Mouse (Mus musculus): ENCODE results near the gene Gm20518. TPM values are rescaled to one million over a fixed set of nuclear protein-coding genes. Genes with fewer than 3 reads are reported as not detected.

Gene Gm20518
- polyA plus RNA-seq (2015; fragmentation: Illumina TruSeq; extraction: RNeasy Lipid Tissue Mini Kit (QIAGEN cat#74804); ENCODE audit: insufficient read depth, low read depth, low replicate concordance) = 0.96 TPM

DNA sequence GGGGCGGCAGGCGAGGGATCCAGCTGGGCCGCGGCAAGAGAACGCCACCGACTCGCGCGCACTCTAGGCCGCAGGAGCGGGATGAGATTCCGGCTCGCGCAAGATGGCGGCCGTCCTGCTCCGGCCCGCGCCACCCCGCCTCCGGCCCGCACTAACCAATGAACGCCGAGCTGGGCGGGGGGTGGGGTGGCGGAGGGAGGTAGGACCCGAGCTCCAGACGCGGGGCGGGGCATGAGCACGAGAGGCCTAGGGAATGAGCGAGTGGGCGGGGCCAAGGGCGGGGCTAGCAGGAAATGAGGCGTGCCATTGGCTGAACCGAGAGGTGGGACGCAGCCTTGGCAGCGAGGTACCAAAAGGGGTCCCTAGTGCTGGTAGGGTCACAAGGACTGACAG is at the start of gene Gm20518:
TSS of gene Gm20518 (minus strand) at position 105 of the 393 bp plus-strand sequence.

DNA sequence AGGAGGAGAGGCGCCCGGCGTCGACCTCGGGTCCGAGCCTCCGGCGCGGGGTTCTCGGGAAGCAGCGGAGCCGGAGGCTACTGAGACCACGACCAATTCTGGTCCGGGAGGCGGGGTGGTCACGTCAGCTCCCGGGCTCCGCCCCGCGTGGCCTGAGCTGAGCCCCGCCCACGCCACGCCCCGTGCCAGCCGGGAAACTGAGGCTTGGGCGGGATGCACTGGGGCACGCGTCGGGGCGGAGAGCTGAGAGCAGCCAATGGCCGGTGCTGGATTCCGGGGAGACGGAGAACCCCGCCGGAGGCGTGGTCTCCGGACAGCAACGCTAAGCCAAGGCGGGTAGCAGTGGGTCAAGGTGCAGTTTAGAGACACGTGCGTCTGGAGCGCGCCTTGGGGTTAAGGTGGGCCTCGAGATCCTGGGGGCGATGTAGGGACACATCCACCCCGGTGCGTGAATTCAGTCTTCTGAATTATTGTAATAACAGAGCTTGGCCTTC is 36.7 kb upstream of the Gm20518 start, which contains the start of gene Slc25a1:
TSS of gene Slc25a1 (minus strand) at position 133 of the 494 bp plus-strand sequence.

DNA sequence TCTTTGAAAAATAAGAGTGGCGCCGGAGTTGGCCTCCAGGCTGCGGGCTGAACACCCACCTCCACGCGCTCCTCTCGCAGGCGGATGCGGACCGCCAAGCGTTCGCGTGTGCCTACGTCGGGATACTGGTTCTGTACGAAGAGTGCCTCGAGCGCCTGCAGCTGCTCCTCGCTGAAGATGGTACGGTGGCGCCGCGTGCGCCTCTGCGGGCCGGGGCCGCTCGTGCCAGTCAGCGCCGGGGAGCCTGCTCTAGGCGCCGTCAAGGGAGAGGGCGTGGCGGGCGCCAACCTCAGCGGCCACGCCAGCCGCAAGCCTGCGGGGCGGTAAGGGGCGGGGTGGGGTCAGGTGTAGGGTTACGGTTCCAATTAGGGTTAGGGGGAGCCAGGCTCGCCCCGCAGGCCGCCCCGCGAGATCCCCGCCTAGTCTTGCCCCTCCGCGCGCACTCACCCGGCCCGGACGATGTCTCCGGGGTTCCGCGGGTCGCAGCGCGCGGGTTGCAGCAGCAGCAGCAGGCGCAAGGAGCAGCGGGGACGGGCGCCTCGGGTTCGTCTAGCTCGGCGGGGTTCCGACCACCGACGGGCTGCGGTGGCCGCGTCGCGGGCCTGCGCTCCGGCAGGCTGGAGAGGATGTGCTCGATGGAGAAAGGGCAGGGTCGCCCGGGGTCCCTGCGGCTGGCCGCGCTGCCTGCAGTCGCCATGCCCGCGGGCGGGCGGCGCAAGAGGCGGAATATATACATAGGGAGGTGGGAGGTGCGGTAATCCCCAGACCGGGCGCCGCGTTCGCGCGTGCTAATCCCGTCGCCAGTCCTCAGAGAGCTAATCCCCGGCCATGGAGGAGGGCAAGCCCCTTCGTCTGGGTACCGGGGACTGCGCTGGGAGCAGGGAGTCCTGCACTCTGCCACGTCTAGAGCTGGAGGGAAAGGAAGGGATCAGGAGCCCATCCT is 23.1 kb upstream of the Gm20518 start, which contains the start of gene Gsc2:
TSS of gene Gsc2 (minus strand) at position 753 of the 943 bp plus-strand sequence.

GRCm38 (mm10) chr16:17911052-17911595 is 19.7 kb upstream of the Gm20518 start, which contains the start of gene Ess2:
Gene Ess2, minus strand, starts transcription at chr16:17911348.

DNA sequence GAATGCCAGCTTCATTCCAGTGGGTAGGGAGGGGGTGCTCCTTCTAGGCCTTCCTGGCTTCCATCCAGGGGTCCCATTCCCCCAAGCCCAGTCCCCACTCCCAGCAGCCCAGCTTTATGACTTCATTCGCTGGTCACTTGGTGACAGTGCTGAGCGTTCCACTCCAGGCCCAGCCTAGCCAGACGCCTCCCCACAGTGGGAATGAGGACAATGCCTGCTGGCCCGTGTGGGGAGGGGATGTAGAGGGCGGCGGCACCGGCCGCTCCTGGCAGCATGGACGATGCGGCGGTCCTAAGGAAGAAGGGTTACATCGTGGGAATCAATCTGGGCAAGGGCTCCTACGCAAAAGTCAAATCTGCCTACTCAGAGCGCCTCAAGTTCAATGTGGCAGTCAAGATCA is 7.0 kb upstream of the Gm20518 start, which contains the start of the genes Dgcr2 and Tssk2:
TSS of gene Dgcr2 (minus strand) at position 101 of the 400 bp plus-strand sequence.
TSS of gene Tssk2 (plus strand) at position 176 of the 400 bp plus-strand sequence.

GRCm38 (mm10) chr16:17893923-17894322 is 2.5 kb upstream of the Gm20518 start, which contains the start of gene Tssk1:
Gene Tssk1, plus strand, starts transcription at chr16:17894223.

GRCm38 (mm10) chr16:17838051-17838450 is 53.4 kb downstream of the Gm20518 start, which contains the start of gene Car15:
Gene Car15, minus strand, starts transcription at chr16:17838364.

GRCm38 (mm10) chr16:17832821-17833220 is 58.6 kb downstream of the Gm20518 start, which contains the start of gene B830017H08Rik:
Gene B830017H08Rik, plus strand, starts transcription at chr16:17833121.

DNA sequence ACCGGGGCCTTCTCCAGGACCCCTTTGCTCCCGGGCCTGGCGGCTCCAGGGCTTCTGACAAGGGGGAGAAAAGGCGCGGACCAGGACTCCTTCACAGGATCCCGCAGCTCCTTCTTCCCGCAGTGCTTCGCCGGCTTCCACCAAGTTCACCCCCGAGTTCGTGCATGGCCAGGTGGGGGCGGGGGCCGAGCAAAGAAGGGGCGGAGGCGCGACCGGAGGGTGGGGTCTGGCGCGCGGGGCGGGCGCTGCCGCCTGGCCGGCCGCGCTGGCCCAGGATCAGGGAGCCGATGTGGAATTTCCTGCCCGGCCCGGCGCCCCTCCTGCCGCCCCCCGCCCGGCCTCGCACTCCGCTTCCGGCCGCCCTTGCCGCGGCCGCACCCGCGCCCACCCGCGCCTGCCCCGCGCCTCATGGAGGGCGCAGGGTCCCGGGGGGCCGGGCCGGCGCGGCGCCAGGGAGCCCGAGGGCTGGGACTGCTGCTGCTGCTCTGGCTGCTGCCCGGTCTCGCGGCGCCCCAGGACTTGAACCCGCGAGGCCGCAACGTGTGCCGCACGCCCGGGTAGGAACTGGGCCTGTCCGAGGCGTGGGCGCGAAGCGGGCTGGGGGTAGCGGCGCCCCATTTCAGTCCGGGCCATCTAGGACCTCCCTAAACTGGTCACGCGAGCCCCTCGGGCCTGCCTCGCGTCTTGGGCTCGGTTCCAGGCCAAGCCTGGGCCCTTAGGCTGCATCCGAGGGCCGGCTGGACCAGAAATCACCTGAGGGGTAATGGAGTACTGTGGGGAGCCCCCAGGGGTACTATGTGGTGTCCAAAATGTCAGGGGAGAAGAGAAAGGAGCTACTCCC is 94.3 kb downstream of the Gm20518 start, which contains the start of gene Scarf2:
TSS of gene Scarf2 (plus strand) at position 312 of the 841 bp plus-strand sequence.

Other genes with a start within 250 kb of the Gm20518 start
- not detected for gene Ccdc74a, start 245.2 kb downstream of the Gm20518 start, polyA plus RNA-seq (2015; fragmentation: Illumina TruSeq; extraction: RNeasy Lipid Tissue Mini Kit (QIAGEN cat#74804); ENCODE audit: insufficient read depth, low read depth, low replicate concordance)
- 16.9 TPM for gene Med15, start 158.8 kb downstream of the Gm20518 start, polyA plus RNA-seq (2015; fragmentation: Illumina TruSeq; extraction: RNeasy Lipid Tissue Mini Kit (QIAGEN cat#74804); ENCODE audit: insufficient read depth, low read depth, low replicate concordance)
- gene Klhl22, start 132.1 kb downstream of the Gm20518 start, polyA plus RNA-seq (2015; fragmentation: Illumina TruSeq; extraction: RNeasy Lipid Tissue Mini Kit (QIAGEN cat#74804); ENCODE audit: insufficient read depth, low read depth, low replicate concordance) = 11.5 TPM
- gene Scarf2, start 94.4 kb downstream of the Gm20518 start, polyA plus RNA-seq (2015; fragmentation: Illumina TruSeq; extraction: RNeasy Lipid Tissue Mini Kit (QIAGEN cat#74804); ENCODE audit: insufficient read depth, low read depth, low replicate concordance) = 5.3 TPM
- 4.5 TPM for gene B830017H08Rik, start 58.5 kb downstream of the Gm20518 start, polyA plus RNA-seq (2015; fragmentation: Illumina TruSeq; extraction: RNeasy Lipid Tissue Mini Kit (QIAGEN cat#74804); ENCODE audit: insufficient read depth, low read depth, low replicate concordance)
- gene Car15, start 53.3 kb downstream of the Gm20518 start, polyA plus RNA-seq (2015; fragmentation: Illumina TruSeq; extraction: RNeasy Lipid Tissue Mini Kit (QIAGEN cat#74804); ENCODE audit: insufficient read depth, low read depth, low replicate concordance) = 17.0 TPM
- gene Tssk1, start 2.6 kb upstream of the Gm20518 start, polyA plus RNA-seq (2015; fragmentation: Illumina TruSeq; extraction: RNeasy Lipid Tissue Mini Kit (QIAGEN cat#74804); ENCODE audit: insufficient read depth, low read depth, low replicate concordance) = not detected
- 14.2 TPM for gene Dgcr2, start 6.9 kb upstream of the Gm20518 start, polyA plus RNA-seq (2015; fragmentation: Illumina TruSeq; extraction: RNeasy Lipid Tissue Mini Kit (QIAGEN cat#74804); ENCODE audit: insufficient read depth, low read depth, low replicate concordance)
- not detected for gene Tssk2, start 7.0 kb upstream of the Gm20518 start, polyA plus RNA-seq (2015; fragmentation: Illumina TruSeq; extraction: RNeasy Lipid Tissue Mini Kit (QIAGEN cat#74804); ENCODE audit: insufficient read depth, low read depth, low replicate concordance)
- gene Ess2, start 19.7 kb upstream of the Gm20518 start, polyA plus RNA-seq (2015; fragmentation: Illumina TruSeq; extraction: RNeasy Lipid Tissue Mini Kit (QIAGEN cat#74804); ENCODE audit: insufficient read depth, low read depth, low replicate concordance) = 8.3 TPM
- not detected for gene Gsc2, start 23.4 kb upstream of the Gm20518 start, polyA plus RNA-seq (2015; fragmentation: Illumina TruSeq; extraction: RNeasy Lipid Tissue Mini Kit (QIAGEN cat#74804); ENCODE audit: insufficient read depth, low read depth, low replicate concordance)
- 21.8 TPM for gene Slc25a1, start 36.5 kb upstream of the Gm20518 start, polyA plus RNA-seq (2015; fragmentation: Illumina TruSeq; extraction: RNeasy Lipid Tissue Mini Kit (QIAGEN cat#74804); ENCODE audit: insufficient read depth, low read depth, low replicate concordance)
- gene Vpreb2, start 88.8 kb upstream of the Gm20518 start, polyA plus RNA-seq (2015; fragmentation: Illumina TruSeq; extraction: RNeasy Lipid Tissue Mini Kit (QIAGEN cat#74804); ENCODE audit: insufficient read depth, low read depth, low replicate concordance) = not detected
- gene Dgcr6, start 161.2 kb upstream of the Gm20518 start, polyA plus RNA-seq (2015; fragmentation: Illumina TruSeq; extraction: RNeasy Lipid Tissue Mini Kit (QIAGEN cat#74804); ENCODE audit: insufficient read depth, low read depth, low replicate concordance) = 22.8 TPM
- 19.4 TPM for gene Prodh, start 198.5 kb upstream of the Gm20518 start, polyA plus RNA-seq (2015; fragmentation: Illumina TruSeq; extraction: RNeasy Lipid Tissue Mini Kit (QIAGEN cat#74804); ENCODE audit: insufficient read depth, low read depth, low replicate concordance)
- 0.85 TPM for gene Rtn4r, start 236.0 kb upstream of the Gm20518 start, polyA plus RNA-seq (2015; fragmentation: Illumina TruSeq; extraction: RNeasy Lipid Tissue Mini Kit (QIAGEN cat#74804); ENCODE audit: insufficient read depth, low read depth, low replicate concordance)

All from pancreas, adult 10 weeks (tissue).